Mouse (Mus musculus) liver, postnatal 0 days (tissue): ENCODE measurements around the gene Rasal2.

ENCODE experiments used
- CTCF ChIP-seq: sonication (generic); IDR thresholded peaks from 2 replicates; pipeline ENCODE4 v1.5.1; 2016; ENCODE audit warnings: antibody characterized with exemption, low read depth
- EP300 ChIP-seq: IDR thresholded peaks from 2 replicates; pipeline ENCODE4 v1.6.1; 2016; ENCODE audit warnings: antibody characterized with exemption, low read depth, mild to moderate bottlenecking

GRCm38 (mm10) chr1:157426933-157427332 lies 14.5 kb upstream of the Rasal2 start:
- TF ChIP-seq CTCF (no peak), EP300 (no peak)
